Mouse (Mus musculus) ES-Bruce4 (cell line): ENCODE data around the gene Cadm3.

Experiments
- CTCF ChIP-seq: IDR thresholded peaks from one replicate; pipeline ENCODE4 v1.8.1; 2011; ENCODE audit warnings: low read depth, low read length
- POLR2A ChIP-seq: IDR thresholded peaks from one replicate; pipeline ENCODE4 v1.8.1; 2011; ENCODE audit warnings: low read length; ENCODE audit not compliant: insufficient read depth

DNA sequence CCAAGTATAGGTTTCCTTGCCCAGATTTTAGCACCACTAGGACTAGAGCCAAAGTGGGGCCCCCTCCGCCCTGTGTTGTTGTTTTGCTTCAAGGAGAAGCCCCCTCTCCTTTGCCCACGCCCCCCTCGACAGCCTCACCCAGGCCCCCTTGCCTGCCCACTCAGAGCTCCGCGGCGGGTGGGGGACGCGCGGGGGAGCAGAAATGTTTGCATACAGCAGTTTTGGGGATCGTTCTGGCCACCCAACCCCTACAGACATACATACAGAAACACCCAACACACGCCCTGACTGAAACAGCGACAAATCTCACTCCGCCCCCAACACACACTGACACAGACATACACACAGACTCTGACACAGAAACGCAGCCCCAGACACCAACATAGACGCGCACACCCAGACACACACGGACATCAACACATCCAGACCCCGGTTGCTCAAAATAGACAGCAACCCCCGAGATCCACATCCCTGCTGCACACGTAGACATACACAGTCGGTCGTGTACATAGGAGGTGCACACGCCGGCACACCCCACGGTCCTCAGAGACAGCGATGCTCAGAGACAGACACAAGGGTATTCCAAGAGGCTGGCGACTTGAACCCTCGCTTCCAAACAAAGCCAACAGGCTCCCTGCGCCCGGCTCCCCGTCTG lies 667 bp downstream of the Cadm3 start:
- TF ChIP-seq POLR2A = no peak
- TF ChIP-seq CTCF = no peak
